Mouse (Mus musculus) heart, postnatal 0 days (tissue): Measurements from ENCODE around the gene Baiap2. TPM values are rescaled to one million over a fixed set of nuclear protein-coding genes. Genes with fewer than 3 reads are reported as not detected.

ENCODE experiments used
- ATAC-seq: fragments of 200-750 bp; cut with Nextera tagmentation; 2 replicates; pipeline ENCODE4 v1.8.0; 2017; ENCODE audit warnings: low read depth, moderate number of reproducible peaks, moderate library complexity; ENCODE audit not compliant: insufficient read depth
- DNase-seq: peaks from one replicate; pipeline ENCODE4 v3.0.0-alpha.2; 2016; ENCODE audit warnings: low spot score
- H3K27ac ChIP-seq: fragments of 300-500 bp; sonication (generic); 2 replicates; pipeline ENCODE4 v1.5.1; 2014; ENCODE audit warnings: low read depth, mild to moderate bottlenecking
- H3K27me3 ChIP-seq: fragments of 300-500 bp; sonication (generic); 2 replicates; pipeline ENCODE4 v1.6.1; 2014; ENCODE audit warnings: low read length, mixed read lengths; ENCODE audit not compliant: control insufficient read depth, insufficient read depth
- H3K36me3 ChIP-seq: fragments of 300-500 bp; sonication (generic); replicated peaks from 2 replicates; pipeline ENCODE4 v1.6.1; 2014; ENCODE audit warnings: low read length, mixed read lengths; ENCODE audit not compliant: control insufficient read depth, insufficient read depth
- H3K4me1 ChIP-seq: fragments of 300-500 bp; sonication (generic); 2 replicates; pipeline ENCODE4 v1.6.1; 2014; ENCODE audit warnings: antibody characterized with exemption; ENCODE audit not compliant: control insufficient read depth, insufficient read depth
- H3K4me2 ChIP-seq: fragments of 300-500 bp; sonication (generic); 2 replicates; pipeline ENCODE4 v1.6.1; 2014; ENCODE audit warnings: low read depth, mild to moderate bottlenecking, low read length, moderate library complexity
- H3K4me3 ChIP-seq: fragments of 300-500 bp; sonication (generic); 2 replicates; pipeline ENCODE4 v1.5.1; 2014; ENCODE audit warnings: low read depth, low read length
- H3K9ac ChIP-seq: fragments of 300-500 bp; sonication (generic); replicated peaks from 2 replicates; pipeline ENCODE4 v1.6.1; 2014; ENCODE audit warnings: low read depth, low read length, mixed read lengths
- H3K9me3 ChIP-seq: fragments of 300-500 bp; sonication (generic); replicated peaks from 2 replicates; pipeline ENCODE4 v1.6.1; 2016; ENCODE audit warnings: low read length; ENCODE audit not compliant: control insufficient read depth
- CTCF ChIP-seq: IDR thresholded peaks from 2 replicates; pipeline ENCODE4 v1.5.1; 2016; ENCODE audit warnings: antibody characterized with exemption, control low read depth, low read depth
- EP300 ChIP-seq: IDR thresholded peaks from 2 replicates; pipeline ENCODE4 v1.6.1; 2016; ENCODE audit warnings: antibody characterized with exemption, low read depth
- WGBS: fragments of 180-500 bp; shearing (Covaris S2); extraction: QIAGEN DNeasy Blood & Tissue Kit; methylation state at CpG from one replicate; pipeline ENCODE4 v1.1.7; 2014; 5-methylcytosine and 5-hydroxymethylcytosine counted together
- polyA plus RNA-seq: library from polyadenylated mRNA; unstranded; fragments of >200 nt; fragmentation: Nextera tagmentation; extraction: Ambion mirVana; gene quantifications from 2 replicates; pipeline ENCODE4 v1.2.1, GENCODE M21; 2015
- total RNA-seq: library from RNA; depleted of rRNA; stranded (reverse); fragments of >200 nt; gene quantifications from 2 replicates; pipeline ENCODE4 v1.2.3, GENCODE M21; 2014; ENCODE audit warnings: low replicate concordance

Gene Baiap2
- total and polyA plus RNA-seq, 2 experiments from 2014 or later, result 8.2 to 22.0 TPM

- Histone ChIP-seq H3K36me3 (no peaks in the 10 kb centered on the region), H3K27me3 (no peaks in the 10 kb centered on the region), H3K27ac (no peak overlapping the region; the same call in 1 of the 2 replicates), H3K9ac (no peak overlapping the region), H3K4me3 (no peak overlapping the region; the same call in 1 of the 2 replicates), H3K4me1 (peaks cover 25% of the 10 kb centered on the region), H3K9me3 (no peaks in the 10 kb centered on the region), H3K4me2 (peak overlapping the region; percentile 88)
- 66% methylated on average over 7 of the region's 7 CpGs for WGBS
- peak; percentile 76 for DNase-seq
- TF ChIP-seq CTCF, result no peak
- TF ChIP-seq EP300, result peak; percentile 17; the same call in 1 of the 2 replicates
- no peak for ATAC-seq
Observed at GRCm38 (mm10) chr11:119945343-119945742, 2.8 kb downstream of the Baiap2 start.

- Histone ChIP-seq H3K27ac (no peak overlapping the region), H3K36me3 (no peaks in the 10 kb centered on the region), H3K27me3 (no peaks in the 10 kb centered on the region), H3K4me2 (no peak overlapping the region), H3K4me3 (no peak overlapping the region), H3K9ac (no peak overlapping the region), H3K9me3 (no peaks in the 10 kb centered on the region), H3K4me1 (peaks cover 40% of the 10 kb centered on the region)
- ATAC-seq (no peak), DNase-seq (no peak)
- TF ChIP-seq CTCF, result no peak
- TF ChIP-seq EP300, result no peak
- 100% methylated on average over 1 of the region's 1 CpGs for WGBS
Observed at GRCm38 (mm10) chr11:119947426-119947825, 4.9 kb downstream of the Baiap2 start.

- WGBS, result 57% methylated on average over 2 of the region's 2 CpGs
Observed at GRCm38 (mm10) chr11:119947897-119948296, 5.3 kb downstream of the Baiap2 start.

GRCm38 (mm10) chr11:119948305-119948704 is 5.7 kb downstream of the Baiap2 start:
- 62% methylated on average over 4 of the region's 4 CpGs for WGBS

More at GRCm38 (mm10) chr11:119947897-119948296, 5.3 kb downstream of the Baiap2 start:
- H3K36me3 ChIP-seq, result no peaks in the 10 kb centered on the region
- no peaks in the 10 kb centered on the region for H3K9me3 ChIP-seq
- ATAC-seq, result no peak
- no peak overlapping the region for H3K4me2 ChIP-seq
- TF ChIP-seq CTCF, result peak; percentile 52
- TF ChIP-seq EP300, result no peak
- peak overlapping the region; percentile 49; the same call in 1 of the 2 replicates for H3K27ac ChIP-seq
- no peaks in the 10 kb centered on the region for H3K27me3 ChIP-seq
- H3K9ac ChIP-seq, result no peak overlapping the region
- DNase-seq, result no peak
- peaks cover 44% of the 10 kb centered on the region for H3K4me1 ChIP-seq
- no peak overlapping the region for H3K4me3 ChIP-seq

GRCm38 (mm10) chr11:119948803-119949202 is 6.2 kb downstream of the Baiap2 start:
- Histone ChIP-seq H3K27me3 (no peaks in the 10 kb centered on the region), H3K4me3 (no peak overlapping the region), H3K9me3 (no peaks in the 10 kb centered on the region), H3K4me2 (no peak overlapping the region), H3K36me3 (no peaks in the 10 kb centered on the region), H3K9ac (no peak overlapping the region), H3K27ac (peak overlapping the region; percentile 49), H3K4me1 (peaks cover 53% of the 10 kb centered on the region)
- 38% methylated on average over 2 of the region's 2 CpGs for WGBS
- DNase-seq, result no peak
- TF ChIP-seq EP300 (no peak), CTCF (no peak)
- ATAC-seq, result 0 out of 2 replicates have a peak, but pooled peaks have one; percentile 16

More at GRCm38 (mm10) chr11:119948305-119948704, 5.7 kb downstream of the Baiap2 start:
- H3K27ac ChIP-seq, result peak overlapping the region; percentile 49
- no peak overlapping the region for H3K4me2 ChIP-seq
- H3K4me1 ChIP-seq, result peaks cover 48% of the 10 kb centered on the region
- H3K27me3 ChIP-seq, result no peaks in the 10 kb centered on the region
- H3K4me3 ChIP-seq, result no peak overlapping the region
- no peak for TF ChIP-seq EP300
- no peak for TF ChIP-seq CTCF
- DNase-seq (no peak), ATAC-seq (no peak)
- H3K9me3 ChIP-seq, result no peaks in the 10 kb centered on the region
- peak overlapping the region; percentile 15; the same call in 1 of the 2 replicates for H3K9ac ChIP-seq
- H3K36me3 ChIP-seq, result no peaks in the 10 kb centered on the region

GRCm38 (mm10) chr11:119950535-119950934 is 8.0 kb downstream of the Baiap2 start:
- DNase-seq, result no peak
- no peak overlapping the region for H3K9ac ChIP-seq
- peaks cover 65% of the 10 kb centered on the region for H3K4me1 ChIP-seq
- H3K9me3 ChIP-seq, result no peaks in the 10 kb centered on the region
- WGBS, result 84% methylated on average over 3 of the region's 3 CpGs
- H3K27me3 ChIP-seq, result no peaks in the 10 kb centered on the region
- ATAC-seq, result no peak
- H3K27ac ChIP-seq, result no peak overlapping the region
- no peaks in the 10 kb centered on the region for H3K36me3 ChIP-seq
- no peak overlapping the region for H3K4me3 ChIP-seq
- H3K4me2 ChIP-seq, result no peak overlapping the region
- TF ChIP-seq CTCF (no peak), EP300 (no peak)
